Mouse (Mus musculus) midbrain, embryonic 11.5 days (tissue): ENCODE results near the gene Rfxank. TPM values are rescaled to one million over a fixed set of nuclear protein-coding genes. Genes with fewer than 3 reads are reported as not detected.

Experiments
- ATAC-seq: fragments of 200-750 bp; cut with Nextera tagmentation; 2 replicates; pipeline ENCODE4 v1.8.0; 2017; ENCODE audit warnings: moderate TSS enrichment, moderate library complexity; ENCODE audit not compliant: low FRiP score
- DNase-seq: peaks from one replicate; pipeline ENCODE4 v3.0.0; 2015; ENCODE audit warnings: low spot score; ENCODE audit errors: missing footprints
- H3K27ac ChIP-seq: fragments of 300-500 bp; sonication (generic); 2 replicates; pipeline ENCODE4 v1.5.1; 2014; ENCODE audit warnings: low read depth, low read length
- H3K27me3 ChIP-seq: fragments of 300-500 bp; sonication (generic); 2 replicates; pipeline ENCODE4 v1.6.1; 2014; ENCODE audit warnings: mild to moderate bottlenecking, low read length, moderate library complexity, mixed read lengths; ENCODE audit not compliant: control insufficient read depth, insufficient read depth
- H3K36me3 ChIP-seq: fragments of 300-500 bp; sonication (generic); 2 replicates; pipeline ENCODE4 v1.6.1; 2014; ENCODE audit warnings: mild to moderate bottlenecking, low read length, moderate library complexity, mixed read lengths; ENCODE audit not compliant: control insufficient read depth, insufficient read depth
- H3K4me1 ChIP-seq: fragments of 300-500 bp; sonication (generic); 2 replicates; pipeline ENCODE4 v1.6.1; 2014; ENCODE audit warnings: low read length; ENCODE audit not compliant: control insufficient read depth, insufficient read depth
- H3K4me2 ChIP-seq: fragments of 300-500 bp; sonication (generic); 2 replicates; pipeline ENCODE4 v1.6.1; 2014; ENCODE audit warnings: mild to moderate bottlenecking, moderate library complexity
- H3K4me3 ChIP-seq: fragments of 300-500 bp; sonication (generic); 2 replicates; pipeline ENCODE4 v1.5.1; 2014; ENCODE audit warnings: low read depth, low read length
- H3K9ac ChIP-seq: fragments of 300-500 bp; sonication (generic); 2 replicates; pipeline ENCODE4 v1.6.1; 2014; ENCODE audit warnings: low read length
- H3K9me3 ChIP-seq: fragments of 300-500 bp; sonication (generic); 2 replicates; pipeline ENCODE4 v1.6.1; 2016; ENCODE audit warnings: low read length; ENCODE audit not compliant: control insufficient read depth
- WGBS: fragments of 180-500 bp; shearing (Covaris S2); extraction: QIAGEN DNeasy Blood & Tissue Kit; methylation state at CpG from one replicate; pipeline ENCODE4 v1.1.7; 2014; 5-methylcytosine and 5-hydroxymethylcytosine counted together
- polyA plus RNA-seq: library from polyadenylated mRNA; unstranded; fragments of >200 nt; fragmentation: Nextera tagmentation; extraction: Ambion mirVana; gene quantifications from 2 replicates; pipeline ENCODE4 v1.2.1, GENCODE M21; 2014

The Rfxank gene
- polyA plus RNA-seq, 1 experiment from 2014 or later = 10.8 TPM

DNA sequence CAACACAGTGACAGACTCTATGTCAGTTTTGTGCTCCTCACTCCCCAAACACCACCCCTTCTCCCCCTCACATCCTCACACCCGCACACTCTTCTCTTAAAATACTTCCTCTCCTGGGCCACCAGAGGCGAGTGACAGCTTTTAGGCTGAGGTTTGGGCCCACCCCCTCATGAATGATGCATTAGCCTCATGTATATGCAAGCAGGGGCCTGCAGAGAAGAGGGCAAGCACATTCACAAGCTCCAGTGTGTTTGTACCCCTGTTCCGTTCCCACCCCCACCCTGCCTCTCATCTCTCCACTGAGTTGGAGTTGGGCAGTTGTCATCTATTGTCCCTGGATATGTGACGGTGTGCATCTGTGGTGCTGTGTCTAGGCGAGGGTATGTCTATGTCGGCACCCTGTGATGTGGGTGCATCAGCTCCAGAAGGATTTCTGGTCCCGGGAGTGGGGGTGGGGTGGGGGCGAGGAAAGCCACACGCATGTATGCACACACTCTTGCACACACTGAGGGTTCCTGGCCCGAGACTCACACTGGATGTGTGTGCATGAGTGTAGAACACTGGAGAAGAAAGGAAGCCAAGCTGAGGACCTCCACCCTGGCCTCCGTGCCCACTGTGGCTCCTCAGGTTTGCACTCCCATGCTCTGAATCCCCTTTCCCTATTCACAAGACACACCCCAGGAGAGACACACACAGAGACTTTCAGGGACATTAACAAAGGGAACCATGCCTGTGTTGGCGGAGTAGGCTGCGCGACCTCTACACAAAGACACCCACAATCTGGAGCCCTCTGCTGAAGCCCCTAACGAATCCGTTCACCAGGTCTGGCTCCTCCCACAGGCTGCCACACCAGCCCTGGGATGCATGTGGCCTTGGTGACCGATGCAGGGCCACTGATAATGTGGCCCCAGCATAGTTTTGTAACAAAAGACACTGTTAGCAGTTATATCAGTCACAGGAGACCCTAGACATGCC, 19.9 kb downstream of the Rfxank start:
- ATAC-seq (peak; percentile 88), DNase-seq (peak; percentile 93)
- H3K27ac ChIP-seq = peak overlapping the region; percentile 80
- H3K4me3 ChIP-seq = peak overlapping the region; percentile 53
- 6% methylated on average over 17 of the region's 17 CpGs for WGBS
- peak overlapping the region; percentile 80 for H3K4me2 ChIP-seq
- no peaks in the 10 kb centered on the region for H3K9me3 ChIP-seq
- peaks cover 11% of the 10 kb centered on the region; the same call in 1 of the 2 replicates for H3K4me1 ChIP-seq
- H3K27me3 ChIP-seq = peaks cover 19% of the 10 kb centered on the region
- H3K9ac ChIP-seq = peak overlapping the region; percentile 81
- H3K36me3 ChIP-seq = no peaks in the 10 kb centered on the region

DNA sequence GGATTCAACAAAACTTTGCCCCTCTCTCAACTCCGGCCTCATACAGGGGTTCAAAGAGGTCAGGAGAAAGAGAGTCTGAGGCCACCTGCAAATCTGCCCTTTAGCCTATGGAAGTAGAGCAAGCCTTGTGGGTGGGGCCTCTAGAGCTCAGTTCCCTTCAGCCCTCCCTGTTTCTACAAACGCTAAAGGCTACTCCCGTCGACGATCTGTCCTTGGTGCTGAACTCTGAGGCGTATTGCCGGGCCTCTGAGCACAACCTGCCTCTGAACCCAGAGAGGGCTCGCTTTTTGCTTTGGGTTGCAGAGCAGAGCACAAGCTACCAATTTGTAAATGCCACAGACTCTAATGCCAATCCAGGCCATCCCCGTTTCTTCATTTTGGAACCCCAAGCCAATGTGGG, 21.3 kb downstream of the Rfxank start:
- H3K4me1 ChIP-seq = peaks cover 13% of the 10 kb centered on the region
- peak overlapping the region; percentile 8; the same call in 1 of the 2 replicates for H3K4me2 ChIP-seq
- H3K27me3 ChIP-seq = peaks cover 33% of the 10 kb centered on the region
- no peaks in the 10 kb centered on the region for H3K36me3 ChIP-seq
- ATAC-seq (no peak), DNase-seq (no peak)
- H3K27ac ChIP-seq = no peak overlapping the region
- no peaks in the 10 kb centered on the region for H3K9me3 ChIP-seq
- H3K9ac ChIP-seq = no peak overlapping the region; the same call in 1 of the 2 replicates
- 7% methylated on average over 9 of the region's 9 CpGs for WGBS
- H3K4me3 ChIP-seq = no peak overlapping the region

DNA sequence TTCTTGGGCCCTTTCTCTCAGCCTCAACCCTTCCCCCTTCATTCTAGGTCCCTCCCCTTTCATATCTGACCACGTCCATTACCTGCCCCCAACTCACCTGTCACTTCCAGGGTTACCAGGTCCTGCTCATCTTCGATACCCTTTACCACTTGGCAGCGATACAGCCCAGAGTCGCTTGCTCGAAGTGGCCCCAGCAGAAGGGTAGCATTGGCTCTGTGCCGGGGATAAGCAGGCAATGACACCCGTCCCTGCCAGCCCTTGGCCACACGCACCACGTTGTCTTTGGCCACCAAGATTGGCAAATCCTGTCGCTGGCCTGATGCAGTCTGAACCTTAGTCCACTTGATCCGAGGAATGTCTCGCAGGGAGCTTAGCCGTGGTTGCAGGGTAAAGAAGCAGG, 24.1 kb downstream of the Rfxank start:
- no peak overlapping the region for H3K27ac ChIP-seq
- no peak overlapping the region for H3K4me2 ChIP-seq
- no peaks in the 10 kb centered on the region for H3K9me3 ChIP-seq
- no peak overlapping the region for H3K9ac ChIP-seq
- 67% methylated on average over 13 of the region's 13 CpGs for WGBS
- peaks cover 17% of the 10 kb centered on the region for H3K4me1 ChIP-seq
- peaks cover 54% of the 10 kb centered on the region for H3K27me3 ChIP-seq
- no peak overlapping the region for H3K4me3 ChIP-seq
- DNase-seq (peak; percentile 35), ATAC-seq (no peak)
- peaks cover 7% of the 10 kb centered on the region; the same call in 1 of the 2 replicates for H3K36me3 ChIP-seq

DNA sequence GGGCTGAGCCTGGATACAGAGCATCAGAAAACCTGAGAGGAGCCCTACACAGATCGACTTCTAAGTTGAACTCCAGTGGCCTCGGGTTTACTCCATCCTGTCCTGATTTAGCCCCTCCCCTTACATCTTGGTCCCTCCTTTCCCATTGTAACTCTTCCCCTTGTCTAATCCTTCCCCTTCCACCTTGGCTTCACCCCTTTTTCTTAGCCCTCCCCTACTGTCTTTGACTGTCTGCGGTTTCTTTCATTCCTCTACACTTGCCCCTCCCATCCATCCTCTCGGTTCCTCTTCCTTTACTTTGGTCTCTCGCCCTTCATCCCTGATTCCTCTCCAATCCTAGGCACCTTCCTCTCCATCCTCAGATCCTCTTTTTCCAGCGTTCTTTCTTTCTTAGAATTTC, 24.5 kb downstream of the Rfxank start:
- Histone ChIP-seq H3K27me3 (peaks cover 54% of the 10 kb centered on the region), H3K9me3 (no peaks in the 10 kb centered on the region), H3K4me3 (no peak overlapping the region), H3K9ac (no peak overlapping the region), H3K4me2 (no peak overlapping the region), H3K27ac (no peak overlapping the region), H3K4me1 (peaks cover 17% of the 10 kb centered on the region), H3K36me3 (peaks cover 9% of the 10 kb centered on the region; the same call in 1 of the 2 replicates)
- 16% methylated on average over 6 of the region's 6 CpGs for WGBS
- ATAC-seq (no peak), DNase-seq (peak; percentile 60)

DNA sequence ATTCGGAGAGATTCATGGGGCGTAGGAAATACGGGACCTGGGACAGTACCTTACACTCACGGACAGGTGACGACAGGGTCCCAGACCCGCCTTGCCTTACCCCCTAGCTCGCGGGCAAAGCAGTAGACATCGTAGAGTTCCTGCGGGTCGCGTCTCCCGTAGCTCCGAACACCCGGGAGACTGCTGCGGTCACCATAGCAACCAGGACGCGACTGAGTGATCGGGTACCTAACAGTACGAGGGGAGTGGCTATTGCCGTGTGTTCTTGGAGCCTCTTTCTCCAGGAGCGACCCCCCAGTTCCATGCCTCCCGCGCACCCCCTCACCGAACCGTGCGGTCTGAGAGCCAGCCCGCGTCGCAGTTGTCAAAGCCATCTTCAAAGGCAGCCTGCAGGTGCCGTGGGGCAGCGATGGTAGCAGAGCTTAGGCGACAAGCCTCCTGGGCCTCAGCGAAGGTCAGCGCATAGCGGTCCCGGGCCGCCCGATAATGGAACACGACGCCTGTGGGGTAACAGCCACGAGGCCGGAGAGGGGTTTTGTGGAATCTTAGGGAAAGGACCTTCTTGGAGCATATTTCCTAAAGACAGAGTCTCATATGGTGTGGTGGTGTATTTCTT, 26.4 kb downstream of the Rfxank start:
- WGBS = 7% methylated on average over 42 of the region's 43 CpGs
- no peak overlapping the region for H3K9ac ChIP-seq
- peak; percentile 91 for DNase-seq
- no peak overlapping the region for H3K4me3 ChIP-seq
- H3K4me2 ChIP-seq = no peak overlapping the region
- peaks cover 6% of the 10 kb centered on the region for H3K4me1 ChIP-seq
- peak; percentile 42; the same call in 1 of the 2 replicates for ATAC-seq
- H3K27me3 ChIP-seq = peaks cover 54% of the 10 kb centered on the region
- H3K9me3 ChIP-seq = no peaks in the 10 kb centered on the region
- H3K36me3 ChIP-seq = peaks cover 9% of the 10 kb centered on the region; the same call in 1 of the 2 replicates
- H3K27ac ChIP-seq = no peak overlapping the region

DNA sequence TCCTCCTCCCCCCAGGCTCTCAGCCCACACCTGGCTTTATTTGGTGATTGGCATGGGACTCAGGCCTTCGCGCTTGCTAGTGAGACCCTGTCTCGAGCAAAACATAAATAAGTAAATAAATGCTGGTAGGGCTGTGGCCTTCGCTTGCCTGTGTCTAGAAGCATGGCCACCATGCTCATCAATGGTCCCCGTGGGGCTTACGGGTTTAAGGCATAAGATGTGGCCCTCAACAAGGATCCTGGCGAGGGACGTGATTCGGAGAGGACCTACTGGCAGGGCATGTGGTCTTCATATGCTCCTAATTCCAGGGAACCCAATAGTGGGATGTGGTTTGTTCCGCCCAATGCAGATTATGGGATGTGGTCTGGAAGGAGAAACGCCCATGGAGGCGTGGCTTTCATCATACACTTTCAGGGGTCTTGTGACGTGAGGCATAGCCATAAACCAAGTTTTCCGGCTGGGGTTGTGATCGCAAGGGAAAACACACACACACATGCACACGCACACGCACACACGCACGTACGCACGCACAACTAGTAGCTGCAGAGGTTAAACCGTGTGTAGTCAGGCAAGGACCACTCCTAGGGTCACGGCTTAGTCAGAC, 27.7 kb downstream of the Rfxank start:
- Histone ChIP-seq H3K4me2 (no peak overlapping the region), H3K27ac (no peak overlapping the region), H3K9ac (no peak overlapping the region), H3K4me1 (peaks cover 6% of the 10 kb centered on the region), H3K36me3 (peaks cover 9% of the 10 kb centered on the region; the same call in 1 of the 2 replicates), H3K9me3 (no peaks in the 10 kb centered on the region), H3K27me3 (peaks cover 51% of the 10 kb centered on the region), H3K4me3 (no peak overlapping the region)
- no peak for ATAC-seq
- DNase-seq = peak; percentile 85
- 49% methylated on average over 23 of the region's 23 CpGs for WGBS

DNA sequence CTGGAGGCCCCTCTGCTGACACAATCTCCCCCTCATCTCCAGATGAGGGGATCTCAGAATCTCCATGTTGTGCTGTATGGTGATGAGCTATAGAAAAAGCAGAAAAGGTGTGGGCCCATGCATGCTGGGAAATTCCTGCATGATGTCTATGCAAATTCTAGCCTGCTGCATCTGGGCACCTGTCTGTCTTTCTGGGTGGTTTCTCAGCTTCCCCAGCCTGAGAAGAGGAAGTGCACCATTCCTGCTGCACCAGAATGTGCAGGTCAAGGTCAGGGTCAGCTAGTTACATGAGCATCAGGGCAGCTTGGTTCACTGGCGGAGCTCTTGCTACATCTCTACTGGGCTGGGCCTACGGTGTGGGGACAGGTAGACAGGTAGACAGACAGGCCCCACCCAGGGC, 28.5 kb downstream of the Rfxank start:
- DNase-seq (no peak), ATAC-seq (no peak)
- WGBS = 88% methylated on average over 2 of the region's 2 CpGs
- peaks cover 9% of the 10 kb centered on the region; the same call in 1 of the 2 replicates for H3K36me3 ChIP-seq
- no peak overlapping the region for H3K9ac ChIP-seq
- peaks cover 47% of the 10 kb centered on the region for H3K27me3 ChIP-seq
- no peaks in the 10 kb centered on the region for H3K9me3 ChIP-seq
- H3K4me3 ChIP-seq = no peak overlapping the region
- no peak overlapping the region for H3K27ac ChIP-seq
- no peak overlapping the region for H3K4me2 ChIP-seq
- peaks cover 6% of the 10 kb centered on the region for H3K4me1 ChIP-seq

DNA sequence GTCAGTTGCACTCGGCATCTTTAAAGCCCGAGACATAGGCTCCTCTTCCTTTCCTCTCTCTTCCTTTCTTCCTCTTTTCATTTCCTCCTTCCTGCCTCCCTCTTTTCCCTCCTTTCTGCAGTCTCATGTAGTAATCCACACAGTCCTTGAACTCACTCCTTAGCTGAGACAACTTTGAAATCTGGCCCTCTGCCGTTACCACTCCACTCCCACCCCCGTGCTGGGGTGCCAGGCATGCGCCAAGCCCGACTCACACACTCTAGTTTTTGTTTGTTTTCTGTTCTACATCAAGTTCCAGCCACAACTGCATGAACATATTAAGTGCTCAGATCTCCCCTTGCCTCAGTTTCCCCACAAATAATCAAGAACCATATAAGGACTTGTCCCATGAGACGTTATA, 34.0 kb downstream of the Rfxank start:
- Histone ChIP-seq H3K4me2 (no peak overlapping the region), H3K9me3 (no peaks in the 10 kb centered on the region), H3K27me3 (no peaks in the 10 kb centered on the region), H3K4me3 (no peak overlapping the region), H3K9ac (no peak overlapping the region), H3K4me1 (no peaks in the 10 kb centered on the region), H3K27ac (no peak overlapping the region), H3K36me3 (peaks cover 7% of the 10 kb centered on the region; the same call in 1 of the 2 replicates)
- DNase-seq (no peak), ATAC-seq (no peak)
- 84% methylated on average over 7 of the region's 7 CpGs for WGBS
